Mouse (Mus musculus) A20 (cell line): ENCODE measurements around the gene Sgip1.

Experiments
- DNase-seq: peaks from one replicate; pipeline ENCODE4 v3.0.0-alpha.2; 2011; ENCODE audit warnings: low read depth, low spot score

Gene Sgip1

GRCm38 (mm10) chr4:102774549-102774948 is 33.5 kb downstream of the Sgip1 start:
- no peak for DNase-seq

- no peak for DNase-seq
Measured at GRCm38 (mm10) chr4:102775596-102776270, 34.6 kb downstream of the Sgip1 start.

- DNase-seq = no peak
Measured at GRCm38 (mm10) chr4:102779902-102780301, 38.8 kb downstream of the Sgip1 start.

- DNase-seq = no peak
Measured at GRCm38 (mm10) chr4:102783063-102783748, 42.1 kb downstream of the Sgip1 start.

- DNase-seq = no peak
Measured at GRCm38 (mm10) chr4:102785158-102785557, 44.1 kb downstream of the Sgip1 start.

GRCm38 (mm10) chr4:102792100-102792790 is 51.1 kb downstream of the Sgip1 start:
- no peak for DNase-seq

- DNase-seq = no peak
Measured at GRCm38 (mm10) chr4:102801471-102801870, 60.4 kb downstream of the Sgip1 start.

- DNase-seq = no peak
Measured at GRCm38 (mm10) chr4:102801936-102802335, 60.8 kb downstream of the Sgip1 start.

GRCm38 (mm10) chr4:102804611-102805010 is 63.5 kb downstream of the Sgip1 start:
- DNase-seq = peak; percentile 12

GRCm38 (mm10) chr4:102806987-102807386 is 65.9 kb downstream of the Sgip1 start:
- DNase-seq = no peak

- no peak for DNase-seq
Measured at GRCm38 (mm10) chr4:102808258-102808657, 67.2 kb downstream of the Sgip1 start.

GRCm38 (mm10) chr4:102809296-102809695 is 68.2 kb downstream of the Sgip1 start:
- no peak for DNase-seq

GRCm38 (mm10) chr4:102810277-102810676 is 69.2 kb downstream of the Sgip1 start:
- no peak for DNase-seq

- no peak for DNase-seq
Measured at GRCm38 (mm10) chr4:102811007-102811805, 70.1 kb downstream of the Sgip1 start.

- DNase-seq = no peak
Measured at GRCm38 (mm10) chr4:102813346-102813745, 72.2 kb downstream of the Sgip1 start.

GRCm38 (mm10) chr4:102821786-102822185 is 80.7 kb downstream of the Sgip1 start:
- DNase-seq = no peak

GRCm38 (mm10) chr4:102824494-102824893 is 83.4 kb downstream of the Sgip1 start:
- peak; percentile 2 for DNase-seq

GRCm38 (mm10) chr4:102826159-102826558 is 85.1 kb downstream of the Sgip1 start:
- no peak for DNase-seq

- DNase-seq = no peak
Measured at GRCm38 (mm10) chr4:102828518-102828917, 87.4 kb downstream of the Sgip1 start.

- no peak for DNase-seq
Measured at GRCm38 (mm10) chr4:102833191-102833590, 92.1 kb downstream of the Sgip1 start.

- no peak for DNase-seq
Measured at GRCm38 (mm10) chr4:102833726-102834125, 92.6 kb downstream of the Sgip1 start.

- no peak for DNase-seq
Measured at GRCm38 (mm10) chr4:102834710-102835109, 93.6 kb downstream of the Sgip1 start.
